Mouse (Mus musculus) CD4-positive helper T cell, adult 2 months (primary cell): ENCODE results near the gene Mto1.

ENCODE experiments used
- DNase-seq: peaks from one replicate; pipeline ENCODE4 v3.0.0-alpha.2; 2012; ENCODE audit warnings: low read depth, missing footprints, low spot score

Mto1 gene

GRCm38 (mm10) chr9:78447973-78448873, at the start of gene Mto1, which contains the start of gene Gm17324:
Mto1 (plus strand) TSS chr9:78448208.
Gm17324 (minus strand) TSS chr9:78448786.
- DNase-seq: peak; percentile 97

- DNase-seq: no peak
Observed at GRCm38 (mm10) chr9:78400570-78400969, 47.4 kb upstream of the Mto1 start.

- no peak for DNase-seq
Observed at GRCm38 (mm10) chr9:78401596-78401995, 46.4 kb upstream of the Mto1 start.

- peak; percentile 74 for DNase-seq
Observed at GRCm38 (mm10) chr9:78427362-78427781, 20.6 kb upstream of the Mto1 start.

GRCm38 (mm10) chr9:78428185-78428584, 19.8 kb upstream of the Mto1 start:
- no peak for DNase-seq

- no peak for DNase-seq
Observed at GRCm38 (mm10) chr9:78428870-78429432, 19.1 kb upstream of the Mto1 start.

GRCm38 (mm10) chr9:78429551-78429950, 18.5 kb upstream of the Mto1 start:
- DNase-seq: no peak

GRCm38 (mm10) chr9:78430486-78430885, 17.5 kb upstream of the Mto1 start:
- no peak for DNase-seq

GRCm38 (mm10) chr9:78432471-78432870, 15.5 kb upstream of the Mto1 start:
- no peak for DNase-seq

GRCm38 (mm10) chr9:78439426-78439825, 8.6 kb upstream of the Mto1 start:
- DNase-seq: no peak

GRCm38 (mm10) chr9:78442237-78442578, 5.8 kb upstream of the Mto1 start:
- DNase-seq: no peak

- peak; percentile 79 for DNase-seq
Observed at GRCm38 (mm10) chr9:78442579-78443392, 5.2 kb upstream of the Mto1 start, which contains the start of gene Cgas. Cgas (minus strand) TSS chr9:78443237.

- no peak for DNase-seq
Observed at GRCm38 (mm10) chr9:78447606-78447972, 419 bp upstream of the Mto1 start.

- DNase-seq: no peak
Observed at GRCm38 (mm10) chr9:78450404-78450803, 2.4 kb downstream of the Mto1 start.

GRCm38 (mm10) chr9:78451382-78451781, 3.4 kb downstream of the Mto1 start:
- no peak for DNase-seq

- no peak for DNase-seq
Observed at GRCm38 (mm10) chr9:78457026-78457425, 9.0 kb downstream of the Mto1 start.

GRCm38 (mm10) chr9:78463337-78463736, 15.3 kb downstream of the Mto1 start:
- no peak for DNase-seq

- no peak for DNase-seq
Observed at GRCm38 (mm10) chr9:78465725-78466124, 17.7 kb downstream of the Mto1 start.

- DNase-seq: no peak
Observed at GRCm38 (mm10) chr9:78473588-78473987, 25.6 kb downstream of the Mto1 start.

GRCm38 (mm10) chr9:78474270-78474669, 26.3 kb downstream of the Mto1 start:
- no peak for DNase-seq

GRCm38 (mm10) chr9:78474771-78475382, 26.9 kb downstream of the Mto1 start:
- DNase-seq: no peak

- no peak for DNase-seq
Observed at GRCm38 (mm10) chr9:78475383-78475780, 27.4 kb downstream of the Mto1 start.
